Mouse (Mus musculus) liver, adult 2 months (tissue): ENCODE data around the gene Pik3ca. TPM values are rescaled to one million over a fixed set of nuclear protein-coding genes. Genes with fewer than 3 reads are reported as not detected.

ENCODE experiments used
- DNase-seq: peaks from one replicate; pipeline ENCODE4 v3.0.0-alpha.2; 2011; ENCODE audit warnings: low read depth, low spot score; ENCODE audit errors: extremely low read depth
- H3K27ac ChIP-seq: fragments of 200-500 bp; replicated peaks from 2 replicates; pipeline ENCODE4 v1.5.1; 2012; ENCODE audit warnings: low read depth, mild to moderate bottlenecking, control low read depth, inconsistent platforms, low read length; ENCODE audit not compliant: insufficient read depth
- H3K27me3 ChIP-seq: fragments of 200-500 bp; 2 replicates; pipeline ENCODE4 v1.6.1; 2012; ENCODE audit warnings: mild to moderate bottlenecking, moderate library complexity, low read length, inconsistent platforms; ENCODE audit not compliant: control insufficient read depth, insufficient read depth
- H3K36me3 ChIP-seq: fragments of 200-500 bp; 2 replicates; pipeline ENCODE4 v1.6.1; 2012; ENCODE audit warnings: low read length, inconsistent platforms; ENCODE audit not compliant: control insufficient read depth, insufficient read depth
- H3K4me1 ChIP-seq: fragments of 200-500 bp; 2 replicates; pipeline ENCODE4 v1.6.1; 2011; ENCODE audit warnings: low read length; ENCODE audit not compliant: control insufficient read depth, insufficient read depth
- H3K4me3 ChIP-seq: fragments of 200-500 bp; 2 replicates; pipeline ENCODE4 v1.5.1; 2011; ENCODE audit warnings: low read depth, mild to moderate bottlenecking, control low read depth, low read length, moderate library complexity; ENCODE audit not compliant: insufficient read depth
- H3K79me2 ChIP-seq: fragments of 200-500 bp; 2 replicates; pipeline ENCODE4 v1.6.1; 2012; ENCODE audit warnings: inconsistent platforms, mild to moderate bottlenecking, low read length, moderate library complexity; ENCODE audit not compliant: control insufficient read depth, insufficient read depth
- H3K9ac ChIP-seq: fragments of 200-500 bp; 2 replicates; pipeline ENCODE4 v1.6.1; 2012; ENCODE audit warnings: low read depth, mild to moderate bottlenecking, control low read depth, inconsistent platforms, low read length
- CTCF ChIP-seq: fragments of 200-500 bp; IDR thresholded peaks from 2 replicates; pipeline ENCODE4 v1.5.1; 2011; ENCODE audit warnings: low read depth, low read length, control low read depth
- POLR2A ChIP-seq: fragments of 200-500 bp; IDR thresholded peaks from 2 replicates; pipeline ENCODE4 v1.6.1; 2011; ENCODE audit warnings: low read length, control low read depth; ENCODE audit not compliant: insufficient read depth; ENCODE audit errors: extremely low read depth
- WGBS: fragments of 180-500 bp; shearing (Covaris S2); methylation state at CpG from one replicate; pipeline ENCODE4 v1.1.7; 2018; 5-methylcytosine and 5-hydroxymethylcytosine counted together
- polyA plus RNA-seq: library from polyadenylated mRNA; depleted of rRNA; stranded (reverse); fragments of >200 nt; gene quantifications from 2 replicates; pipeline ENCODE4 v1.2.3, GENCODE M21; 2012
- total RNA-seq: library from RNA; depleted of rRNA; stranded (reverse); fragments of >200 nt; gene quantifications from 2 replicates; pipeline ENCODE4 v1.2.3, GENCODE M21; 2014

Gene Pik3ca
- total and polyA plus RNA-seq, 2 experiments = 2.8 to 21.1 TPM

- Histone ChIP-seq H3K9ac (no peak overlapping the region), H3K36me3 (peaks cover 38% of the 10 kb centered on the region), H3K27me3 (no peaks in the 10 kb centered on the region), H3K4me1 (no peaks in the 10 kb centered on the region), H3K79me2 (peaks cover 26% of the 10 kb centered on the region; the same call in 1 of the 2 replicates), H3K4me3 (no peak overlapping the region), H3K27ac (no peak overlapping the region)
- DNase-seq = no peak
- TF ChIP-seq POLR2A = no peak
- TF ChIP-seq CTCF = no peak
- 83% methylated on average over 11 of the region's 11 CpGs for WGBS
Observed at GRCm38 (mm10) chr3:32436101-32436500, 38.6 kb downstream of the Pik3ca start.

GRCm38 (mm10) chr3:32437297-32437696 lies 39.8 kb downstream of the Pik3ca start:
- Histone ChIP-seq H3K27ac (no peak overlapping the region), H3K4me1 (no peaks in the 10 kb centered on the region), H3K36me3 (peaks cover 44% of the 10 kb centered on the region), H3K4me3 (no peak overlapping the region), H3K79me2 (peaks cover 23% of the 10 kb centered on the region; the same call in 1 of the 2 replicates), H3K9ac (no peak overlapping the region), H3K27me3 (no peaks in the 10 kb centered on the region)
- WGBS = 98% methylated on average over 6 of the region's 6 CpGs
- no peak for DNase-seq
- TF ChIP-seq POLR2A (no peak), CTCF (no peak)

GRCm38 (mm10) chr3:32437820-32438219 lies 40.3 kb downstream of the Pik3ca start:
- 81% methylated on average over 6 of the region's 6 CpGs for WGBS
- H3K36me3 ChIP-seq = peaks cover 49% of the 10 kb centered on the region

GRCm38 (mm10) chr3:32438716-32439115 lies 41.2 kb downstream of the Pik3ca start:
- no peak for DNase-seq
- Histone ChIP-seq H3K27ac (no peak overlapping the region), H3K36me3 (peaks cover 54% of the 10 kb centered on the region)

More at GRCm38 (mm10) chr3:32437820-32438219, 40.3 kb downstream of the Pik3ca start:
- H3K27ac ChIP-seq = no peak overlapping the region
- no peaks in the 10 kb centered on the region for H3K27me3 ChIP-seq
- H3K4me1 ChIP-seq = no peaks in the 10 kb centered on the region
- peaks cover 20% of the 10 kb centered on the region; the same call in 1 of the 2 replicates for H3K79me2 ChIP-seq
- H3K9ac ChIP-seq = no peak overlapping the region
- no peak for DNase-seq
- H3K4me3 ChIP-seq = no peak overlapping the region
- TF ChIP-seq CTCF (no peak), POLR2A (no peak)

GRCm38 (mm10) chr3:32441710-32442109 lies 44.2 kb downstream of the Pik3ca start:
- H3K27ac ChIP-seq = no peak overlapping the region
- H3K27me3 ChIP-seq = no peaks in the 10 kb centered on the region
- peaks cover 55% of the 10 kb centered on the region for H3K36me3 ChIP-seq
- H3K79me2 ChIP-seq = no peaks in the 10 kb centered on the region
- no peak for DNase-seq
- no peaks in the 10 kb centered on the region for H3K4me1 ChIP-seq
- TF ChIP-seq POLR2A = no peak
- no peak for TF ChIP-seq CTCF
- no peak overlapping the region for H3K9ac ChIP-seq
- H3K4me3 ChIP-seq = no peak overlapping the region

More at GRCm38 (mm10) chr3:32438716-32439115, 41.2 kb downstream of the Pik3ca start:
- TF ChIP-seq CTCF (no peak), POLR2A (no peak)
- WGBS = 82% methylated on average over 4 of the region's 4 CpGs
- Histone ChIP-seq H3K4me1 (no peaks in the 10 kb centered on the region), H3K9ac (no peak overlapping the region), H3K4me3 (no peak overlapping the region), H3K27me3 (no peaks in the 10 kb centered on the region), H3K79me2 (peaks cover 14% of the 10 kb centered on the region; the same call in 1 of the 2 replicates)

GRCm38 (mm10) chr3:32454329-32455021 lies 57.0 kb downstream of the Pik3ca start:
- DNase-seq = no peak
- H3K27ac ChIP-seq = no peak overlapping the region
- H3K9ac ChIP-seq = no peak overlapping the region
- TF ChIP-seq POLR2A (no peak), CTCF (no peak)
- 83% methylated on average over 11 of the region's 11 CpGs for WGBS
- no peaks in the 10 kb centered on the region for H3K79me2 ChIP-seq
- no peaks in the 10 kb centered on the region for H3K27me3 ChIP-seq
- H3K4me3 ChIP-seq = no peak overlapping the region
- H3K36me3 ChIP-seq = peaks cover 53% of the 10 kb centered on the region
- H3K4me1 ChIP-seq = no peaks in the 10 kb centered on the region
